Mouse (Mus musculus): Measurements from ENCODE around the gene Itpr3. TPM values are rescaled to one million over a fixed set of nuclear protein-coding genes. Genes with fewer than 3 reads are reported as not detected.

The Itpr3 gene
- 2.4 and 2.6 TPM in 2 replicates for polyA plus RNA-seq (2012; rRNA removed)

DNA sequence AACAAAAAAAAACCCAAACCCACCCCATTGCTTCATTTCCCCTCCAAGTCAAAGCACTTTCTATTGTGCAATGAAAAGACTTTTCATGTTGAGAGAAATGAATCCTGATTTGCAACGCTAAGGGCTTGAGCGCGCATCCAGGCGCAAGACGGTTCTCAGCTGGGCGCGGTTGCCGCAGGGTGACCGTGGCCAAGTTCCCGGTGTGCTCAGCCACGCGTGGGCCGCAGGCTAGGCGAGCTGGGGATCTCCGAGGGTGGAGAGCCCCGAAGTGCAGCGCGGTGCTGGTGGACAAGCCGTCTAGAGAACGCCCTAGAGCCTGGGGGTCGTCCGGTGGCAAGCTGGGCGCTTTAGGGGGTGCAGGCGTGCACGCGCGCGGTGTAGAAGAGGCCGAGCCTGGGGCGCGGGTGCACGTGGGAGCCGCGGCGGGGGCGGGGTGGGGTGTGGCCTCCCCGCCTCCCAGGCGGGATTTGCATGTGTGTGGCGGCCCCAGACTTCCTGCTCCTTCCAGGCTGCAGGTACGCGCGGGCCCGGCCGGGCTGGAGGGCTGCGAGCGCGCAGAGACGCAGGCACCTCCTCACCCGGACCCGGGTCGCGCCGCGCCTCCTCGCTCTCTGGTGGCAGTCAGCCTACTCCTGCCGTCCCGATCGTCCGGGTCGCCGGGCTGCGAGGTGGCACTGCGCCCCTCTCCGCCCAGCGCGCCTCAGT, at the start of gene Itpr3:
Itpr3 (plus strand) TSS at position 493 of the 705 bp plus-strand sequence.
- no peak for TF ChIP-seq POLR2A (IDR thresholded peaks at IDR 0.05; ENCODE audit: extremely low read depth, insufficient read depth, low read length)

DNA sequence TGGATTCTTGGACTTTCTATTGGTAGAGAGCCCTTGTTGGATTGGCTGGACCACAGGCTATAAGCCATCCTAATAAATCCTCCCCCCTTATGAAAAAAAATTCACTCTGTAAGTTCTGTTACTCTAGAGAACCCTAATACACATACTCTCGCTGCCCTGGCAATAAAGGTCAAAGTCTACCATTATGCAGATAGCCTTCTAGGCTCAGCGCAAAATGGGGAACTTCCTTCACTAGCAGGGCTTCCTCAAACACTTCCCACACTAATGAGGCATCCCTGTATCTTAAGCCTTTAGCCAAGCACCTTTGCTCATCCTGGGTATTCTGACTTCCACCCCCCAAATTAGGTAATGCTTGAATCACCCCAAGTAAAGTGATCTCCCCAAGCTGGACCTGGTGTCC, 48.8 kb upstream of the Itpr3 start:
- TF ChIP-seq POLR2A (IDR thresholded peaks at IDR 0.05; ENCODE audit: extremely low read depth, insufficient read depth, low read length) (no peak), CTCF (IDR thresholded peaks at IDR 0.05; ENCODE audit: extremely low read depth, insufficient read depth, low read length) (no peak)
- Histone ChIP-seq H3K4me1 (ENCODE audit: control insufficient read depth, insufficient read depth, low read length) (peaks cover 2% of the 10 kb centered on the region), H3K4me3 (ENCODE audit: insufficient read depth, low read length) (no peak overlapping the region), H3K27ac (ENCODE audit: insufficient read depth, low read length) (no peak overlapping the region)

More for the DNA sequence above, at the start of gene Itpr3:
- peak within 1 kb of the TSS; percentile 40 for H3K4me3 ChIP-seq (ENCODE audit: insufficient read depth, low read length)
- no peaks in the 10 kb centered on the region for H3K4me1 ChIP-seq (ENCODE audit: control insufficient read depth, insufficient read depth, low read length)
- H3K27ac ChIP-seq (ENCODE audit: insufficient read depth, low read length), result peak within 1 kb of the TSS; percentile 75; the same call in 1 of the 2 replicates

DNA sequence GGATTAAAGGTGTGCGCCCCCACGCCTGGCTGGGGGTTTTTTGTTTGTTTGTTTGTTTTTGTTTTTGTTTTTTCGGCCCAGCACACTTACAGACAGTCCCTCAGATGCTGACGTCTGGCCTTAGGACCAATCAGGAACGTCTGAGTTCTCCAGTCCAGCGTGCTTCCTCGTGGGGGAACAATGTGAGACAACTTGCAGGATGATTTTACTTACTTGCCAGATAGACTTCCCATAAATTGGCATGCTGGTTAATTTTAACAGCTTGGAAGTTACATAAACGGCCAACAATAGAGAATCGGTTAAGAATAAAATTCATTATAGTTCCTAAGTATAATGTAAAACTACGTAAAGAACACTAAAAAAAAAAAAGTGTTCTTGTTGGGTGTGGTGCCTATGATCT, 45.9 kb upstream of the Itpr3 start:
- H3K27ac ChIP-seq (ENCODE audit: insufficient read depth, low read length), result peak overlapping the region; percentile 66; the same call in 1 of the 2 replicates
- peaks cover 2% of the 10 kb centered on the region for H3K4me1 ChIP-seq (ENCODE audit: control insufficient read depth, insufficient read depth, low read length)
- no peak overlapping the region for H3K4me3 ChIP-seq (ENCODE audit: insufficient read depth, low read length)
- TF ChIP-seq POLR2A (IDR thresholded peaks at IDR 0.05; ENCODE audit: extremely low read depth, insufficient read depth, low read length) (no peak), CTCF (IDR thresholded peaks at IDR 0.05; ENCODE audit: extremely low read depth, insufficient read depth, low read length) (no peak)

DNA sequence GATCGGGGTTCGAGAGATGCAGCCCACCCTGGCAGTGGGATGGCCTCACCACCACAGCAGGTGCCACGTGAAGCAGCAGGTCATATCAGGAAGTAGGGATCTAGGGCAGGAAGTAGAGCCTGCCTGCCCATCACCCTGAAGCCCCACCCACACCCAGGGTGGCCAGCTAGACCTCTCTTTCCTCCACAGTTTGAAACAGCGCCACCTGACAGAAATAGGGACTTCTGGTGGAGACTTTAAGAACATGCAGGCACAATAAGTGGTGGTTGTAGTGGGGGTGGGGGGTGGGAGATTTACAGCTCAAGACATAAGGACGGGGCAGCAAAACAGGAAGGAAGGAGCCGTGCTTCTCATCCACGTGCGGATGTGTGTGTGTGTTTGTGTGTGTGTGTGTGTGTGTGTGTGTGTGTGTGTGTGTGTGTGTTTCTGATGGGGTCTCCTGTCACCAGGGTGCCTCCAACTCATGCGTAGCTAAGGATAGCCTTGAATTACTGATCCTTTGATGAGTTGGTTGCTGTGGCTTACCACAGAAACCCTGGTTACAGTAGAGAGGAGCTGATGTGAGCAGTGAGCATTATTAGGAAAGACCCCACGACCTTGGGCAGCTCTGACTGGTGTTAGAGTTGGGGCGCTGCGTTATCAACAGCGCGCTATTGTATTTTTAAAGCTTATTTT, 45.0 kb upstream of the Itpr3 start:
- Histone ChIP-seq H3K4me1 (ENCODE audit: control insufficient read depth, insufficient read depth, low read length) (peaks cover 2% of the 10 kb centered on the region), H3K4me3 (ENCODE audit: insufficient read depth, low read length) (no peak overlapping the region), H3K27ac (ENCODE audit: insufficient read depth, low read length) (peak overlapping the region; percentile 66)
- TF ChIP-seq POLR2A (IDR thresholded peaks at IDR 0.05; ENCODE audit: extremely low read depth, insufficient read depth, low read length), result no peak
- TF ChIP-seq CTCF (IDR thresholded peaks at IDR 0.05; ENCODE audit: extremely low read depth, insufficient read depth, low read length), result no peak

DNA sequence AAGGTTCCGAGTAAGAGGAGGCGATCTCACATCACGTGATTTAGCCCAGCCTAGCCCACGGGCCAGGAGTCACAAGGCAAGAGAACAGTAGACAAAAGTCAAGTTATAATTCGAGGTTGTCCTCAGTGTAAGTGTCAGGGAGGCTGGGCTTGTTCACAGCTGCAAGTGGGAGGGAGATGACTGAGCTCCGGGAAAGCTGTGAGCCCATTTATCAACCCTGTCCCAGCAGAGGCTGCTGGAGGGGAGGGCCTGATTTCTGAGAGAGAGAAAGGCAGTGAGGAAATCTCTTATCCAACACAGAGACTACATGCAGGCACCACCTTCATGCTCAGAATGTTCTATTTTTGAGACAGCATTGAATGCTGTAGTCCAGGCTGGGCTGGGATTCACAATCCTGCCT, 44.2 kb upstream of the Itpr3 start:
- Histone ChIP-seq H3K27ac (ENCODE audit: insufficient read depth, low read length) (0 out of 2 replicates have a peak overlapping the region, but pooled peaks have one; percentile 36), H3K4me3 (ENCODE audit: insufficient read depth, low read length) (no peak overlapping the region), H3K4me1 (ENCODE audit: control insufficient read depth, insufficient read depth, low read length) (peaks cover 2% of the 10 kb centered on the region)
- TF ChIP-seq CTCF (IDR thresholded peaks at IDR 0.05; ENCODE audit: extremely low read depth, insufficient read depth, low read length) (no peak), POLR2A (IDR thresholded peaks at IDR 0.05; ENCODE audit: extremely low read depth, insufficient read depth, low read length) (no peak)

DNA sequence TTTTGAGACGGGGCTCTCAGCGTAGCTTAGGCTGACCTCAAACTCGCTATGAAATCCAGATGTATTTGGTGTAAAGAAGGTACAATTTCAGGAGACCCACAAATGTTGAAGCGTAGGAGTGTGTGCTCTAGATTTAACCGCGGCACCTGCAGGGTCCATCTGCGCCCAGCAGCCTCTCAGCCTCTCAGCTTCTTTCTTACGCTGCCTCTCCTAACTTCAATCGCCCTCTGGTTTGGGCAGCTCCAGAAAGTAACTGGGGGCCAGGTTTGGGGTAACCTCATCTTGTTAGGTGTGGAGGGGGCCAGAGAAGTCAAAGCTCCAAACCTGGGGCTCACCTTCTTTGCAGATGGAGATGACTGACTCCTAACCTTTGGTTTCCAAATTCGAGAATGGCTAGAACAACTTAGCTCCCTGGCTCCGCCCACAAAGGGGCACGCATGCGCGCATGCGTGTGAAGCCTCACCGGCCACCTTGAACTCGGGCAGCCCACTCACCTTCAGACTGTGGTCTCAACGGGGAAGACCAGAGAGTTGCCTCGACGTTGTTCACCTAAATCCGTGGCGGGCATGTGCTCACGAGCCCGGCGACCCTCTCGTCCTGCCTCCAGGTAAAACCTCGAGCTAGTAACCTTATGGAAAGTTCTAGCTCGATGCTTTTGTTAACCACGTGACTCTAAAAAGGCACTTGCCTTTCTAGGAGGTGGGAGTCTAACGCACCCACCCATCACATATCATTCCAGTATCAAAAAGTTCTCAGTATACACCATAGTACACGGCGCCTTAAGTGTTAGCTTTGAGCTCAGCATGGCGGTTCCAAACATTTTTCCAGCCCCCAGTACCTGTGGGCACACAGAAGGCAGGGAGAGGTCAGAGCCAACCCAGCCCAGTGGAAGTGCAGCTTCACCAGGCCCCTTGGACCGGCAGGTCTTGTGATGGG, 39.3 kb upstream of the Itpr3 start:
- Histone ChIP-seq H3K27ac (ENCODE audit: insufficient read depth, low read length) (peak overlapping the region; percentile 51), H3K4me3 (ENCODE audit: insufficient read depth, low read length) (peak overlapping the region; percentile 35), H3K4me1 (ENCODE audit: control insufficient read depth, insufficient read depth, low read length) (no peaks in the 10 kb centered on the region; the same call in 1 of the 2 replicates)
- peak; percentile 61; the same call in 1 of the 2 replicates for TF ChIP-seq POLR2A (IDR thresholded peaks at IDR 0.05; ENCODE audit: extremely low read depth, insufficient read depth, low read length)
- no peak for TF ChIP-seq CTCF (IDR thresholded peaks at IDR 0.05; ENCODE audit: extremely low read depth, insufficient read depth, low read length)

DNA sequence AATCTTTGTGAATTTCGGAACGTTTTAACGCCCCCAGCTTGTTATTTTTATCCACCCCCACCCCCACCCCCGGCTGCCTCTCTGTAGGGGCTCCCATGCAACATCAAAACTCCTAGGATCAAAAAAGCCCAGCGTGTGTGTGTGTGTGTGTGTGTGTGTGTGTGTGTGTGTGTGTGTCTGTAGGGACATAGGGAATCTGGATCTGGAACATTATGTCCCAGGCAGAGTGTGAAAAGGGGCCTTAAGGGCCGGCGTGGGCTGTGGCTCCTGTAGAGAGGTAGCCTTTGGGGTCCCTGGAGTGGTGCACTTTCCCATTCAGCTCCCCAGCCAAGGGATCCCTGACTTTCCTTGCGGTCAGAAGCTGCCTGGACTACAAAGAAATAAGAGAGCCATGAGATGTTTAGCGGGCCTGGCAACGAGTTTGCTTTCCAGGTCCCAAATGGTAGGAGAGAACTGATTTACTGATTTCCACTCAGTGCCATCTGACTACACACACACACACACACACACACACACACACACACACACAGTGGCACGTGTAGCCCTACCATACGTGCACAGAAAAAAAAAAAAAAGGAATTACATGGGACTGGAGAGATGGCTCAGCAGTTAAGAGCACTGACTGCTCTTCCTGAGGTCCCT, 38.4 kb upstream of the Itpr3 start:
- Histone ChIP-seq H3K4me3 (ENCODE audit: insufficient read depth, low read length) (no peak overlapping the region; the same call in 1 of the 2 replicates), H3K4me1 (ENCODE audit: control insufficient read depth, insufficient read depth, low read length) (no peaks in the 10 kb centered on the region; the same call in 1 of the 2 replicates), H3K27ac (ENCODE audit: insufficient read depth, low read length) (peak overlapping the region; percentile 54)
- TF ChIP-seq CTCF (IDR thresholded peaks at IDR 0.05; ENCODE audit: extremely low read depth, insufficient read depth, low read length), result no peak
- TF ChIP-seq POLR2A (IDR thresholded peaks at IDR 0.05; ENCODE audit: extremely low read depth, insufficient read depth, low read length), result no peak

DNA sequence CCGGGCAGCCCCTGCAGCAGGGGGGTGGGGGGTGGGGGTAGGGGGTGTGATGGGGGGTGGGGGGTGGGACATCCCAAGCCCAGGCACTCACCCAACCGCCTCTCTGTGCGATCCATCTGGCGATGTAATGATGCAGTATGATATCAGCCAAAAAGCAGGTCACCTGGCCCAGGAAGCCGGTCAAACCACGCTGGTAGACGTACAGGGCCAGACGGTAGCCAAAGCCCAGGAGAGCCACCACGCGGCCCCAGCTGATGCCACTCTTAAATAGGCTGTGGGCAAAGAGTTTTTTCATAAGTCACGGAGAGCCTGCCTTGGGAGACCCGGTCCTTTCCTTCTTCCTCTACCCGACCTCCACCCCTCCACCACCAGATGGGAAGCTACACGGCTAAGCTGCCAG, 36.0 kb upstream of the Itpr3 start:
- Histone ChIP-seq H3K4me3 (ENCODE audit: insufficient read depth, low read length) (no peak overlapping the region), H3K27ac (ENCODE audit: insufficient read depth, low read length) (no peak overlapping the region), H3K4me1 (ENCODE audit: control insufficient read depth, insufficient read depth, low read length) (no peaks in the 10 kb centered on the region; the same call in 1 of the 2 replicates)
- TF ChIP-seq POLR2A (IDR thresholded peaks at IDR 0.05; ENCODE audit: extremely low read depth, insufficient read depth, low read length) (no peak), CTCF (IDR thresholded peaks at IDR 0.05; ENCODE audit: extremely low read depth, insufficient read depth, low read length) (no peak)

DNA sequence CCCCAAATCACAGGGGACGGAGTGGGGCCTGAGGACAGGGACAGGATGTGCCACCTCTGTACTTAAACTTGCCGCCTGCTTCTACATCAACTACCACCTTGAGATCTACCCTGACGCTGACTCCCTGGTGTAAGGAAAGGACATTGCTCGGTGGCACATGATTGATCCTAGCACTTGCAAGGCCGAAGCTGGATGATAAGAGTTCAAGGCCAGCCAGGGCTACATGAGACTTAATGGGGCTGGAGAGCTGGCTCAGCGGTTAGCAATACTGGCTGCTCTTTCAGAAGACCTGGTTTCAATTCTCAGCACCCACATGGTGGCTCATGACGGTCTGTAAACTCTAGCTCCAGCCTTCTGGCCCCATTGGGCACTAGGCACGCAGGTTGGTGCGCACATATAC, 35.4 kb upstream of the Itpr3 start:
- no peak overlapping the region for H3K4me3 ChIP-seq (ENCODE audit: insufficient read depth, low read length)
- no peak overlapping the region for H3K27ac ChIP-seq (ENCODE audit: insufficient read depth, low read length)
- no peaks in the 10 kb centered on the region; the same call in 1 of the 2 replicates for H3K4me1 ChIP-seq (ENCODE audit: control insufficient read depth, insufficient read depth, low read length)
- TF ChIP-seq POLR2A (IDR thresholded peaks at IDR 0.05; ENCODE audit: extremely low read depth, insufficient read depth, low read length), result no peak
- TF ChIP-seq CTCF (IDR thresholded peaks at IDR 0.05; ENCODE audit: extremely low read depth, insufficient read depth, low read length), result no peak

Data from cortical plate, adult 2 months (tissue).